Mouse (Mus musculus) small intestine, adult 2 months (tissue): ENCODE data around the gene Pigx.

Source experiments
- CTCF ChIP-seq: fragments of 200-500 bp; IDR thresholded peaks from 2 replicates; pipeline ENCODE4 v1.5.1; 2012; ENCODE audit warnings: low read depth, mild to moderate bottlenecking, control low read depth, inconsistent platforms, low read length, moderate library complexity, mixed read lengths; ENCODE audit not compliant: insufficient replicate concordance, insufficient read length; ENCODE audit errors: extremely low read depth
- POLR2A ChIP-seq: fragments of 200-500 bp; IDR thresholded peaks from 2 replicates; pipeline ENCODE4 v1.6.1; 2012; ENCODE audit warnings: low read depth, mild to moderate bottlenecking, control low read depth, inconsistent platforms, low read length, moderate library complexity

DNA sequence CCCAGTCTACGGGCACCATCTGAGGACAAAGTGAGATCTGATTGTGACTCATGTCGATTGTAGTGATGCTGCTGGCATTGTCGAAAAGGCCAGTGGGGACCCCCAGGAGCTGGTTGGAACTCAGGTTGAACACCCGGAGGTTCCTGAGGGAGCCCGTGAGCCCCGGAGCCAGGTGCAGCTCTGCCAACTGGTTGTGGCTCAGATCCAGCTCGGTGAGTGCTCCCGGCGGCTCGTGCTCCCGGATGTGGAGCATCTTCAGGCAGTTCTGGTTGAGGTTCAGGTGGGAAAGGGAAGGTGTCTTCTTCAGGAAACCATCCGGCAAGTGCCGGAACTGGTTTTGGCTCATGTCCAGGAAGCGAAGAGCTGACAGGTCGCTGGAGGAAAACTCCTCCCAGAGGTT is 44.2 kb upstream of the Pigx start:
- TF ChIP-seq POLR2A (no peak), CTCF (no peak)
